Mouse (Mus musculus) B cell, adult 2 months (primary cell): ENCODE results near the gene Vipr1.
A peak's percentile ranks its signal among the peaks of the same experiment; 100 is the strongest.

ENCODE experiments used
- DNase-seq, 2 experiments: peaks; one replicate each; pipeline ENCODE4 v3.0.0; 2022

Gene Vipr1

GRCm38 (mm10) chr9:121635835-121636576 lies 6.5 kb upstream of the Vipr1 start:
- DNase-seq = no peak

- DNase-seq = no peak
Observed at GRCm38 (mm10) chr9:121639790-121640189, 2.7 kb upstream of the Vipr1 start.

- no peak for DNase-seq
Observed at GRCm38 (mm10) chr9:121641235-121641915, 1.1 kb upstream of the Vipr1 start.

- DNase-seq = peak; percentile 63 to 67
Observed at GRCm38 (mm10) chr9:121642001-121642400, 515 bp upstream of the Vipr1 start, which contains the start of gene Lyzl4. Lyzl4 (minus strand) TSS chr9:121642096.

- DNase-seq = no peak
Observed at GRCm38 (mm10) chr9:121644855-121645254, 2.3 kb downstream of the Vipr1 start.

- DNase-seq = no peak
Observed at GRCm38 (mm10) chr9:121647026-121647425, 4.5 kb downstream of the Vipr1 start.

- no peak for DNase-seq
Observed at GRCm38 (mm10) chr9:121653668-121654067, 11.2 kb downstream of the Vipr1 start.

- DNase-seq = no peak
Observed at GRCm38 (mm10) chr9:121656322-121656721, 13.8 kb downstream of the Vipr1 start.

- no peak for DNase-seq
Observed at GRCm38 (mm10) chr9:121657143-121657542, 14.6 kb downstream of the Vipr1 start.

- DNase-seq = no peak
Observed at GRCm38 (mm10) chr9:121658248-121658647, 15.7 kb downstream of the Vipr1 start.

- DNase-seq = no peak
Observed at GRCm38 (mm10) chr9:121659791-121660190, 17.3 kb downstream of the Vipr1 start.

GRCm38 (mm10) chr9:121663467-121663866 lies 21.0 kb downstream of the Vipr1 start:
- DNase-seq = no peak

GRCm38 (mm10) chr9:121664104-121664503 lies 21.6 kb downstream of the Vipr1 start:
- DNase-seq = no peak

- DNase-seq = no peak
Observed at GRCm38 (mm10) chr9:121666957-121667630, 24.6 kb downstream of the Vipr1 start.

GRCm38 (mm10) chr9:121667822-121668221 lies 25.3 kb downstream of the Vipr1 start:
- no peak for DNase-seq

- peak; percentile 72 for DNase-seq
Observed at GRCm38 (mm10) chr9:121669348-121669791, 26.9 kb downstream of the Vipr1 start.

GRCm38 (mm10) chr9:121671300-121671699 lies 28.8 kb downstream of the Vipr1 start:
- peak; percentile 62 to 65 for DNase-seq

GRCm38 (mm10) chr9:121672311-121672710 lies 29.8 kb downstream of the Vipr1 start:
- DNase-seq = peak in 1 of 2 experiments; percentile 14

- peak; percentile 41 to 51 for DNase-seq
Observed at GRCm38 (mm10) chr9:121673716-121674115, 31.2 kb downstream of the Vipr1 start.

- peak; percentile 82 to 88 for DNase-seq
Observed at GRCm38 (mm10) chr9:121675011-121675410, 32.5 kb downstream of the Vipr1 start.

GRCm38 (mm10) chr9:121675556-121675955 lies 33.0 kb downstream of the Vipr1 start:
- DNase-seq = peak; percentile 48 to 50

GRCm38 (mm10) chr9:121677069-121677468 lies 34.6 kb downstream of the Vipr1 start:
- DNase-seq = peak; percentile 27 to 28

- DNase-seq = peak in 1 of 2 experiments; percentile 16
Observed at GRCm38 (mm10) chr9:121677476-121677875, 35.0 kb downstream of the Vipr1 start.
